Mouse (Mus musculus) erythroblast, embryonic 14.5 days (primary cell): ENCODE measurements around the gene Mtss1l.

ENCODE experiments used
- GATA1 ChIP-seq: IDR thresholded peaks from 2 replicates; pipeline ENCODE4 v1.6.1; 2012; ENCODE audit warnings: low read length, inconsistent platforms, mixed read lengths
- TAL1 ChIP-seq: IDR thresholded peaks from 3 replicates; pipeline ENCODE4 v1.6.1; 2012; ENCODE audit warnings: low read length, inconsistent platforms, mixed read lengths

GRCm38 (mm10) chr8:110710593-110710992, 10.7 kb upstream of the Mtss1l start:
- TF ChIP-seq TAL1 (no peak), GATA1 (no peak)
